Mouse (Mus musculus): ENCODE data around the gene Rps27l.

Gene Rps27l

GRCm38 (mm10) chr9:66920488-66921279 lies 25.2 kb upstream of the Rps27l start:
- no peak for DNase-seq (ENCODE audit: low read depth, low spot score)

GRCm38 (mm10) chr9:66922076-66922475 lies 23.8 kb upstream of the Rps27l start:
- no peak for DNase-seq (ENCODE audit: low read depth, low spot score)

- no peak for DNase-seq (ENCODE audit: low read depth, low spot score)
Observed at GRCm38 (mm10) chr9:66925853-66926252, 20.0 kb upstream of the Rps27l start.

GRCm38 (mm10) chr9:66927696-66928402 lies 18.0 kb upstream of the Rps27l start:
- no peak for DNase-seq (ENCODE audit: low read depth, low spot score)

GRCm38 (mm10) chr9:66930351-66930750 lies 15.5 kb upstream of the Rps27l start:
- no peak for DNase-seq (ENCODE audit: low read depth, low spot score)

- DNase-seq (ENCODE audit: low read depth, low spot score), result no peak
Observed at GRCm38 (mm10) chr9:66933869-66934808, 11.7 kb upstream of the Rps27l start.

- DNase-seq (ENCODE audit: low read depth, low spot score), result no peak
Observed at GRCm38 (mm10) chr9:66937507-66937906, 8.4 kb upstream of the Rps27l start.

GRCm38 (mm10) chr9:66938836-66939235 lies 7.0 kb upstream of the Rps27l start:
- peak; percentile 62 for DNase-seq (ENCODE audit: low read depth, low spot score)

GRCm38 (mm10) chr9:66945161-66945560 lies 725 bp upstream of the Rps27l start:
- DNase-seq (ENCODE audit: low read depth, low spot score), result no peak

- no peak for DNase-seq (ENCODE audit: low read depth, low spot score)
Observed at GRCm38 (mm10) chr9:66948536-66948935, 2.6 kb downstream of the Rps27l start.

- DNase-seq (ENCODE audit: low read depth, low spot score), result no peak
Observed at GRCm38 (mm10) chr9:66952321-66952720, 6.4 kb downstream of the Rps27l start.

- DNase-seq (ENCODE audit: low read depth, low spot score), result no peak
Observed at GRCm38 (mm10) chr9:66952886-66953285, 7.0 kb downstream of the Rps27l start.

- DNase-seq (ENCODE audit: low read depth, low spot score), result no peak
Observed at GRCm38 (mm10) chr9:66957451-66957850, 11.6 kb downstream of the Rps27l start.

GRCm38 (mm10) chr9:66961478-66961877 lies 15.6 kb downstream of the Rps27l start:
- DNase-seq (ENCODE audit: low read depth, low spot score), result no peak

- DNase-seq (ENCODE audit: low read depth, low spot score), result no peak
Observed at GRCm38 (mm10) chr9:66967492-66967891, 21.6 kb downstream of the Rps27l start.

GRCm38 (mm10) chr9:66971116-66971515 lies 25.2 kb downstream of the Rps27l start:
- DNase-seq (ENCODE audit: low read depth, low spot score), result no peak

GRCm38 (mm10) chr9:66974721-66975225 lies 28.9 kb downstream of the Rps27l start:
- peak; percentile 73 for DNase-seq (ENCODE audit: low read depth, low spot score)

- peak; percentile 80 for DNase-seq (ENCODE audit: low read depth, low spot score)
Observed at GRCm38 (mm10) chr9:66975239-66975645, 29.4 kb downstream of the Rps27l start, which contains the start of gene Lactb. Gene Lactb (minus strand): TSS chr9:66975484.

- DNase-seq (ENCODE audit: low read depth, low spot score), result no peak
Observed at GRCm38 (mm10) chr9:66977121-66977520, 31.2 kb downstream of the Rps27l start.

GRCm38 (mm10) chr9:66977982-66978381 lies 32.1 kb downstream of the Rps27l start:
- DNase-seq (ENCODE audit: low read depth, low spot score), result no peak

- DNase-seq (ENCODE audit: low read depth, low spot score), result no peak
Observed at GRCm38 (mm10) chr9:66978468-66978867, 32.6 kb downstream of the Rps27l start.

GRCm38 (mm10) chr9:66980458-66980857 lies 34.6 kb downstream of the Rps27l start:
- DNase-seq (ENCODE audit: low read depth, low spot score), result peak; percentile 57

Measured in embryo, embryonic 11.5 days (tissue).